Mouse (Mus musculus): ENCODE results near the gene Ung.

The Ung gene

DNA sequence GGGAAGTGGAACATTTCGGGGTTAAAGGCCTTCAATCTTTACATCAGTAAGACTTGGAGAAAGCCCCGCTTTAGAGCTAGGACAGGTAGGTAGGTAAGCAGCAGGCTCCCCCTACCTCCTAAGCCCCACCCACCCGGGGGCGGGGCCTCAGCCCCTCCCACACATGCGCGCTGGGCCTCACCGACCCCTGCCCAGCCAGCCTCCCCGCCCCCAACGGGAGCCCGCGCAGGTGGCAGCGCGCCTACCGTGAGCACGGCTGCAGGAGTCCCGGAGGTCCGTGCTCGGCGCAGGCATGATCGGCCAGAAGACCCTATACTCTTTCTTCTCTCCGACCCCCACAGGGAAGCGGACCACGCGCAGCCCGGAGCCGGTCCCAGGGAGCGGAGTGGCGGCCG is at the start of gene Ung:
Gene Ung (plus strand): TSS at position 176 of the 395 bp plus-strand sequence.
- DNase-seq (ENCODE audit: low spot score in 2 of 2) = peak in 1 of 2 experiments; percentile 61

DNA sequence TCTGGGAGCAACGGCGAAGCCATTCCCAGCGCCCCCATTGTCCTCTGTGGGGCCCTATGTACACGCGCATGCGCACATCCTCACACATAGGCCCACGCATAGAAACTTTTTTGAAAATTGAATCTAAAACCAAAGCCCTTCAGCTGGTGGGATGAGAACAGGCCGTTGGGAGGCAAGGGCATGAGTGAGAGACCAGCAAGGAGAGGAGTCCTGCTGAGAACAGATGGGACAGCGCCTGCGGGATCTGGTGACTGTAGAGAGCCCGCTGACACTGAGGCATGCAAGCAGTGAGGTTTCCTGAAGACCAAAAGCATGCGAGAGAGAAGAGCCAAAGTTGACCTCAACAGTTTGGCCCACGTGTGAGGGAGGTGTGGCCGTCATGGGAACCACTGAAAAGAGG is 44.7 kb upstream of the Ung start:
- DNase-seq (ENCODE audit: low spot score in 2 of 2) = no peak

DNA sequence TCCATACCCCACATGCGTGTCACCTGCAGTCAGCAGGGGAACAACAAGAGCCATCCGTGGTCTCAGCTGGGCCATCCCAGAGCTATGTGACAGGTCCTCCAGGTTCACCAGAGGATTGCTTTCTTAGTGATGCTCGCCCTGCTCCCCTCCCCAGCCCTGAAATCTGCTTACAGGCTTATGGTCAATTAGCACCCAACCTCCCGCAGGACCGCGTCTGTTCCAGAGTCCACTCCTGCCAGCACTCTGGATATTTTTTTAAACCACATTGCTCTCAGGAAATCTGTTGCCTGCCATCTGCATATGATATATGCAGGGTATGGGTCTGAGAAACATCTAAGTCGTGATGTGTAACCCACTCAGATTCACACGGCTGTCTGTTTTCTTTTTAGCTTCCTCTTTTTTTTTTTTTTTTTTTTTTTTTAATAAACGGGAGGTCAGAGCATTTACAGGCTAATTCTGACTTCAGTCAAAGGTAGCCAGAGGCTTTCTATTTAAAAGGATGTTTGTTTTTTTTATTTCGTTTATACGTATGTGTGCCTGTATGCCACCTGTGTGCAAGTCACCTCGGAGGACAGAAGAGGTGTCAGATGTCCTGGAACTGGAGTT is 42.2 kb upstream of the Ung start:
- DNase-seq (ENCODE audit: low spot score in 2 of 2) = peak in 1 of 2 experiments; percentile 69

DNA sequence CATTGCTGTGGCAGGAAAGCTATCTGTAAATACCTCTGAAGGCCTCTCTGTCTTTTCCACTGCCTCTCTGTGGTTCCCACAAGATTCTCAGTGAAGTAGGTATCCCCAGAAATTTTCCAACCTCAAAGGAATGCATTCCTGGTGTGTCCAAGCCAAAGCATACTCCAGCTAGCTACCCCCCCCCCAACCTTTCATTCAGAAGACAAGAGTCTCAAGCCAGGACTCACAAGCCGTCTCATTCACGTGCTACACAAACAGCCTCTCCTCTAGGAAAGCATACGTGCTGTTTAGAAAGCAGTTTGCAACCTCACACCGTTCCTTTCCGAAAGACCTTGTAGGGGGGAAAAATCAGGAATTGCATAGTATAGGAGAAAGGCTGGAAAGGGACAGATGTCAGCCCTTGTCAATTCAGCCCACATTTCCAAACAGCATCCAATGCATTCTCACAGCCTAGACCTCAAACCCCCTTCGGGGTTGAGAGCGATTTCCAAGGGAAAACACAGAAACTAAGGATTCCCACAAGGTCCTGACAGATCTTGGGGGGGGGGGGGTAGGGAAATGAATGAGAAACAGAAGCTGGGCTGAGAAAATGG is 39.7 kb upstream of the Ung start:
- no peak for DNase-seq (ENCODE audit: low spot score in 2 of 2)

DNA sequence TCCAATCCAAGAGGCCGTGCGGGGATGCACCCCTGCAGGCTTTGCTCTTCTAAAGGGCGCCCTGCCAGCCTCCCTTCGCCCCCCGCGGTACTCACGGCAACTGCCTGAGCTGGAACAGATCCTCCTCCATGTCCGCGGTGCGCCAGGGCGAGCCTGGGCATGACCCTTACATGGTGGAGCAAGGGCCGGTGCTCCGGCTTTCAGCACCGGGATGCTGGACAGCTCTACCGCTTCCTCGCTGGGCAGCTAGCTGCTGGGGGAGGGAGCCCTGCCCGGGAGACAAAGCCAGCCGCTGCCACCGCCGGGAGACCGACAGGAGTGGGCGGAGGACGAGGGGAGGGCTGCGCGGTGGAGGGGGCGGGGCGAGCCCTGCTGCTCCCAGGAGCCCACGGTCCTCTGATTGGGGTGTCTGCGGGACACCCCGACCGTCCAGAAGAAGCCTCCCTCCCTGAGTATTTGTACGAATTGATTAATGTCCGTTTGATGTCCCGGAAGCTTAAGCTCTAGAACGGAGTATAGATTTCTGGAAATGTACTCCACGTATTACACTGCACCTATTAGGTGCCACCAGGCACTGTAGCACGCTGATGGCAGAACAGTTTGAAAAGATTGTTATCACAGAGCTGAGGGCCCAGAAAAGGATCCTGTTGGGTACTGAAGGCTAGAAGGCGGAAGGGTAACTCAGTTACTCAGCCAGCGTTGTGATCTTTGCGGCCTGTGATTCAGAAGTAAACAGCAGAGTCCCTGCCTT is 39.0 kb upstream of the Ung start, which contains the start of gene Svop:
Gene Svop (minus strand): TSS at position 514 of the 751 bp plus-strand sequence.
- DNase-seq (ENCODE audit: low spot score in 2 of 2) = peak; percentile 87

DNA sequence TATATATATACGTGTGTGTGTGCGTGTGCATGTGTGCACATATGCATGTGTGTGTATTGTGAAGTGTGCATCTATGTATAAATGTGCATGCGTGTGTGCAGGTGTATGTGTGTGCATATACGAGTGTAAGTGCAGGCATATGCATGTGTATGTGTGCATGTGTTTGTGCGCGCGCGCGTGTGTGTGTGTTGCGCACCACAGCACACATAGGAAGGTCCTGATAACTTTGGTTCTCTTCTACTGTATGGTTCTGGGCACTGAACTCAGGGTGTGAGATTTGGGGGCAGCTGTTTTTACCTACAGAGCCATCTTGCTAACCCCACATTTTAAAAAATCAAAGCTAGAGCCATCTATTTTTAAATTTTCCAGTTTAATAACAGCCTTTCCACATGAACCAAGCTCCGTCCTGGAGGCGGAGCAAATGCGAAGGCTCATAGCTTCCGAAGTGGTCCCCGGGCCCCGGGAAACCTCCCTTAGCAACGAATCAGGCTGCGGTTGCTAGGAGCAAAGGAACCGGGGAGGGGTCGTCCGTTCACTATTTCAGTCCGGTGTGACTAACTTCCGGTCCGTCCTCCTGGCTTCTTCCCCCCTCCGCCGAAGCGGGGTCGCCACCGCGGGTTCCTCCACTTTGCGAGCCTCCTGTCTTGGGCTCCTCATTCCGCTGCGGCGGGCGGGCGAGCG is 30.3 kb upstream of the Ung start:
- peak; percentile 95 to 96 for DNase-seq (ENCODE audit: low spot score in 2 of 2)

DNA sequence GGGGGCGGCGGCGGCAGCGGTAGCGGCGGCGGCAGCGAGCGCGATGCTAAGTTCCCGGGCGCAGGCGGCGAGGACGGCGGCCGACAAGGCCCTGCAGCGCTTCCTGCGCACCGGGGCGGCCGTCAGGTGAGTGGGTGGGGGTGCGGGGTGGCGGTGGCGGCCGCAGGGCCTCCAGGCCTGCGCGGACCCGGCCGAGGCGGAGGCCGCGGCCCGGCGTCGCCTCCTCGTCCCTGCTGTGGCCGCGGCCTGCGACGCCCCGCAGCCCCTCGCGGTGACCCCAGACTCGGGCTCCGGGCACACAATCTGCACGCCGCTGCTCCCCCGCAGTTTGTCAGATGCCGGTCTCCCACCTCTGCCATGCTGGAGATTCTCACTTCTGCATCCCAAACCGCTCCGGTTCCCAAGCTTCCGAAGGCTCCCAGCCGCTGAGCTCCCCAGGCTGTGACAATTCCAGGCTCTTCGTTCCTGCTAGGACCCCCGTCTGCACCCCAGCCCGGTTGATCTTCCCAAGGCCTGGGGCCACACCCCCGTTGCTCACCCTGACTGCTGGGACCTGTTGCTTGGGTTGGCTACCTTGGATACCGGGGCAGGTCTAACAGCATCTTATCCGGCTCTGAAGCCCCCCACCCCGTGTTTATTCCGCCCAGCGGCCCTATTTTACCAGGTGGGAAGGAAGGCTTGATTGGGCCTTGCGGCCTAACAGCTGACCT is 29.6 kb upstream of the Ung start:
- peak in 1 of 2 experiments; percentile 42 for DNase-seq (ENCODE audit: low spot score in 2 of 2)

DNA sequence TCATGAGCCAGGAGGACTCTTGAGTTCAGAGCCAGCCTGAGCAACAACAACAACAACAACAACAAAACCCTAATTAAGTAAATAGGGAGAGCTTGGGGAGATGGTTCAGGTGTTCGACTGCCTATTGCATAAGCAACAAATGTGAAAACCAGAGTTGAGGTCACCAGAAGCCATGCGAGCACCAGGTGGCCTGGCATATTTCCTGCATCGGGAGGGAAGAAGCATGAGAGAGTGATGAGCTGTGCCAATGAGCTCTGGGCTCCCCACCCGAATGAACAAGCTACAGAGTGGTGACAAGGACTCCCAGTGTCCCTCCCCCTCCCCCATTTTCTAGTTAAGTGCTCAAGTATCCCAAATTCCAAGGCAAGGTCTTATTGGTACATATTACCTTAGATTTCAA is 28.3 kb upstream of the Ung start:
- no peak for DNase-seq (ENCODE audit: low spot score in 2 of 2)

DNA sequence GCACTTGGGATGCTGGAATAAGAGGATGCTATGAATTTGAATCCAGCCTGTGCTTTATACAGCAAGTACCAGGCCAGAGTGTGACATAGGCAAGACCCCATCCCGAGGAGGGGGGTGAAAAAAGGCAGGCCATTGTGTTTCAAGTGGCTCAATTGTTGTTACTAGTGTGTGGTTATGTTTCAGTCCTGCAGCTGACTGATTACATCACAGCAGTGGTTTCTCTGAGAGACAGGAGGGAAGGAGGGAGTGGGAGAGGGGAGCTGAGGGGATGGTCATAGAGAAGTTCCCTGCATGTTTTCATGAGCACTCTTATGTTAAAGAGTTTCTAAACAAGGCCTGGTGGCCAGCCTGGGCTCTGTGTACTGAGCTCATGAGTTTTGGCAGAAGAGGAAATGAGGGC is 27.4 kb upstream of the Ung start:
- DNase-seq (ENCODE audit: low spot score in 2 of 2) = no peak

DNA sequence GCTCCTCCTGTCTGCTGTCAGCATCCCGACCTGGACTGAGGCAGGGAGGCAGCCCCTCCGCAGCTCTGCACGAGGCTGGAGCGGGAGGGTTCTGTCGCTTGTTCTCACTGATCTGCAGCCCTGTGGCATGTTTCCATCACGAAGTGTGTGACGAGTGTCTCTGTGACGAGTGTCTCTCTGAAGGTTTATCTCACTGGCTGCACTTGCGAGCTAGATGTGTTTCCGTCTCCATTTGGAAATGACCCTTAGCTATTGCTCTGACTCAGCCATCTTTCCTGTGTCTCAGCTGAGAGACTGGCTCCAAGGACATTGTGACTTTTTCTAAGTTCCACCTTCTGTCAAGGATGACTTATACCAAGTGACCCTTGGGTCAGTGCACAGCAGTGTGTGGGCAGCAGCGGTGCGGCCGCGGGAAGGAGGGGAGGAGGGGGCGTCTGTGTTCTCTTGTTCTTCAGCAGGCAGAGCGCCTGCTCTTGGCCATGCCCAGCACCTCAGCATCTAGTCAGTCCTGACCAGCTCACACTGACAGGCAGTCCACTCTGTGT is 23.7 kb upstream of the Ung start:
- DNase-seq (ENCODE audit: low spot score in 2 of 2) = no peak

DNA sequence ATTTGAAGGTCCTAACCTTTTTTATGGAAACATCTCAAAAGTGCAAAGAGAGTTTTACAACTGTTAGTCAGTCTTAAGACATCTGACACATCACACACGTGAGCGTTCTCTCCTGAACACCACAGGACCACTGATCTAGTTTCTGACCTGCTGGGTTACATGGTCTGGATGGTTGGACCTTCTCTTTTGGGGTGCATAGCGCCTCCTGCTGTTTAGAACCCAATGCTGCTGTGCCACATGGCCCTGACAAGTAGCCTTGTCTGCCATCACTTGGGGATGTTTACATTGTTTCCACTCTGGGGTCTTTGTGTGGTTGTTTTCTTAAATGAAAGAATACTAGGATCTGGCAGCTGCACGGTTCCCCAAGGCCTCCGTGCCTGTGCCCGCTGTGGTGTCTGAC is 16.9 kb upstream of the Ung start:
- no peak for DNase-seq (ENCODE audit: low spot score in 2 of 2)

DNA sequence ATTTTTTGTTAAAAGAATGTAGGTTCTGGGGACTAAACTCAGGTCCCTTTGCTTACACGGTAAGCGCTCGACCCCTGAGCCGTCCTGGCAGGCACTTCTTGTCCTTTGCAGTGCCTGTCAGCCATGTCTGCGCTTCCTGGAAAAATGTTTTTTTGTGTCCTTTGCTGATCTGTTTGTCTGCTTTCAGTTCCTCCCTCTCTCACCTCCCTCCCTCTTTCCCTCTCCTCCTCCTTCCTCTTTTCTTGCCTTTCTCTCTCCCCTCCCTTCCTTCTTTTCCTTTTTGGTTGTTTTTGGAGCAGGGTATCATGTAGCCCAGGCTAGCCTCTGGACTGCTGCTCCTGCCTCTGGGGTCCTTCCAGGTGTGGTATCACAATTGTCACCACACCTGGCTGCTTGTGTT is 15.2 kb upstream of the Ung start:
- DNase-seq (ENCODE audit: low spot score in 2 of 2) = no peak

DNA sequence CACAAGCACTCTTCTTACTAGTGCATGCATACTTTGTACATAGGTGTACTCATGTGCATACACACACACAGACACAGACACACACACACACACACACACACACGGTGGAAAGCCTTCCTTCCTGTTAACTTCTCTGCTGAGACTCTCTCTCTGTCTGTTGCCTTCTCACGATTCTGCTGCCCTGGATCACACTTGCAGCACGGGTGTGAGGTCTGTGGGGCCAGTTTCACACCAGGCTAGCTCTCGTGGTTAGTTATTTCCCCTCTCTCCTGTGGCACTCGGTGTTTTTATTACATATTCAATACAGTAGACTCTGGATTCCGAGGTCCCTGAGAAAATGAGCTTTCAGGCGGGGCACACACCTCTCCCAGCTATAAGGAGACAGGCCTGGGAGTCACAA is 13.6 kb upstream of the Ung start:
- no peak for DNase-seq (ENCODE audit: low spot score in 2 of 2)

DNA sequence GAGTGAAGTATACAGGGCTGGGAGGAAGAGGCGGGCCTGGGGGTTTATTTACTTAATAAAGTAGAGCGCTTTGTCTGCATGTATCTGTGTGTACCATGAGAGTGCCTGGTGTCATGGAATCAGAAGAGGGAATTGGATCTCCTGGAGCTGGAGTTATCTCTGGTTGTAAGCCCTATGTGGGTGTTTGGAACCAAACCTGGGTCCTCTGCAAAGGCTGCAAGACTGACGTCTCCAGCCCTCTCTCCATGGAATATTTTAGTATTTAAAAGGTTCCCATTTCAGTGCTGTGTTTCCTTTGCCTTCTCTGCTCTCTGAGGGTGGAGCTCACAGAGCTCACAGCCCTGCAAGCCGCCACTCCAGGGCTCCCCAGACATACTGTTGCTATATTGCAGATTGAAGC is 10.4 kb upstream of the Ung start:
- no peak for DNase-seq (ENCODE audit: low spot score in 2 of 2)

DNA sequence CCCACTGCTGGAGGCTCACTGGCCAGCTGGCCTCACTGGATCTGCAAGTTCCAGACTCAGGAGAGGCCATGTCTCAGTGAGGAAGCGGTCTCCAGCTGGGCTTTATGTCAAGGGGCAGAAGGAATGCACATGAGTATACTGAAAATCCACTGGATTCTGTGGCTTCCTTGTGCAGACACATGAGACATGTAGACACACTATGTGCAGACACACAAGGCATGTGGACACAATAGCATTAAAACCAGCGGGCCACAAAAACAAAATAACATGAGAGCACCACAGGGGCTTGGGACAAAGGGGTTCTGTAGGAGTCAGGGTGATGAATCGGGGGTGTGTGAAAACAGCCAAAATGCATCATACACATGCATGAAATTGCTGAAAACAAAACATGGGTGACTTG is 4.2 kb upstream of the Ung start:
- no peak for DNase-seq (ENCODE audit: low spot score in 2 of 2)

DNA sequence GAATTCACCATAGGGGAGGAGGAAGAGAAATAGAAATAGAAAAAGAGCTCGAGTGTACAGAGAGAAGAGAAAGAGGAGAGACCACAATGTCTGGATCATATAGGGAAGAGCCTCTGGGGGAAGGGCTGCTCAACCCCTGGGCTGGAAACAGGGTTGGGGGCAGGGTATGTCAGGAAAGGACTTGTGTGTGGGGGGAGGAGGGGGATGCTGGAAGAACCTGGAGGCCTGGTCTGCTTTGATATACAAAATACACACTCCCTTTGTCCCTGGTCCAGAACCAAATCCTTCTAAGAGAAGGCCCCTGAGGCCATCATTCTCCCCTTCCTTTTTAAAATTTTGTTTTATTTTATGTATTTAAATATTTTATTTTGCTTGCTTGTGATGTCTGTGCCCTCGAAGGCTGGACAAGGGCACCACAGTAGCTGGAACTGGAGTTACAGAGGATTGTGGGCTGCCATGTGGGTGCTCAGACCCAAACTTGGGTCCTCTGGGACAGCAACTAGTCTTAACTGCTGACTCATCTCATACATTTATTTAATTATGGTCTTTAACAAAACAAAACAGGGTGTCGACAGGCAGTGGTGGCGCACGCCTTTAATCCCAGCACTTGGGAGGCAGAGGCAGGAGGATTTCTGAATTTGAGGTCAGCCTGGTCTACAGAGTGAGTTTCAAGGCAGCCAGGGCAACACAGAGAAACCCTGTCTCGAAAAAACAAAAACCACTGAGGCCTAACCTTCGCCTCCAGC is 3.5 kb upstream of the Ung start:
- no peak for DNase-seq (ENCODE audit: low spot score in 2 of 2)

DNA sequence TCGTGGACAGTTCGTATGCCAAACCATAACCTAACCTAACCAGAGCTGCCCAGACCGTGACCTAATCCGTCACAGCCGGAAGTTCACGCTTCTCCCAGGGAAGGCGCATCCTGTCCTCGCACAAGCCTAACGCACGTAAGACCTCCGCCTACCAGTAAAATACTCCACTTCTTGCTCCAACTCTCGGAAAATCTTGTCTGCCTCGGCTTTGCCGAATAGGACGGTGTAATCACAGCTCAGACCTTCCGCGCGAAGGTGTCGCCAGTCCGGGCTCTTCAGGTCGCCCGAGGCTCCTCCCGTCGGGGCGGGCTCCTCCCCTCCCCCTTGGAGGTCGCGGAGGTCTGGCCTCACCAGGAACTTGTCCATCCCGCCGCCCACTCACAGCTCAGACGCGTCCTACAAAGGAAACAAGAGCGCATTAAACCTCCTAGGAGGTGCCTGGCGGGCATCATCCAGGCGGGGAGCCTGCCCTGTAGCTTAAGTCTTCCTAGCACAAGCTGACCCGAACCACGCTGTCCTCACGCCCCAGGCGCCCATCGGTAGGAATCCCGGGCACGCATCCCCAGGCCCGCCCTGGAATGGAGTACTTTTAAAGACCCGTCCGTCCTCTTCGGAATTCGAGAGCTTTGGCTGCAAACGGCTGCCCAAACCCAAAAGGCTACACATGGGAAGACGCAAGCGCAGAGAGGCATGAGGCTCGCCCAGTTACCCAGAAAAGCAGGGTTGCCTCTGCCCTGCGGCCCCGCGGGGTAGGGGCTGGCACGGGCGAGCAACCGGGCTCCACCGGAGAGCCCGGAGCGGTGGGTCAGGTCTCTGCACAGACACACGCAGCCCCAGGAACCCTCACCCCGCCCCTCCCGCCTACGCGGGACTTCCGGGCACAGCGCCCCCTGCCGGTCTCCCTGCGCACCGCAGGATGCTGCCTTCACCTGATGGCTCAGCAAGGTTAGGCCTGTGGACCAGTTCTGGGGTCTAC is 2.5 kb upstream of the Ung start, which contains the start of gene Alkbh2:
Gene Alkbh2 (minus strand): TSS at position 845 of the 976 bp plus-strand sequence.
- peak; percentile 67 to 82 for DNase-seq (ENCODE audit: low spot score in 2 of 2)

DNA sequence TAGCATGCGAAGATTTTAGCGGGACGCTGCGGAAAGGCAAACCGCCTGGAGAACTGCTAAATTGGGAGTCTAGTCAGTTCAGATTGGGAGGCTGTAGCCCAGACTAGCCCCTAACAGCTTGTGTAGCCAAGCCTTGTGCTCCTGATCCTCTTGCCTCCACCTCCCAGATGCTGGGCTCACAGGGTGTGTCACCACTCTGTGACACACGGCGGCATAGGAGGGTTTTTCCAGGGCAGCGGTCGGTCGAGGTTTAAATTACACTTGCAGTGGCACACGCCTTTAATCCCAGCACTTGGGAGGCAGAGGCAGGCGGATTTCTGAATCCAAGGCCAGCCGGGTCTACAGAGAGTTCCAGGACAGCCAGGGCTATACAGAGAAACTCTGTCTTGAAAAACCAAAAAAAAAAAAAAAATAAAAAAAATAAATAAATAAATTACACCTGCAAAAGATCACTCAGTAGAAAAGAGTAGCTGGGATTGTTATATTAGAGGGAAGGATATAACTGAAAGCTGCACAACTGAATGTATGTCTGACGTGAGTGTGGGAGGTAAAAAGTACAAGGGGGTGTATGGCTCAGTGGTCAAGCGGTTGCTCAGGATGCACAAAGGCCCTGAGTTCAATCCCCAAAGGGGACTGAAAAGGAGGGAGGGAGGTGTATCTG is 506 bp upstream of the Ung start:
- no peak for DNase-seq (ENCODE audit: low spot score in 2 of 2)
